Mouse (Mus musculus): ENCODE measurements around the gene Aatf. TPM values are rescaled to one million over a fixed set of nuclear protein-coding genes. Genes with fewer than 3 reads are reported as not detected.
"Not testable (repeated sequence)": the region's sequence is repeated elsewhere in the genome, so short reads cannot be mapped to it uniquely, and the experiment has no call there.

The Aatf gene
- total RNA-seq, 2 experiments from 2014 or later = 21.5 to 21.6 TPM

- no peak for DNase-seq (ENCODE audit: low spot score in 2 of 2)
Measured at GRCm38 (mm10) chr11:84442554-84443331, 70.6 kb downstream of the Aatf start.

DNA sequence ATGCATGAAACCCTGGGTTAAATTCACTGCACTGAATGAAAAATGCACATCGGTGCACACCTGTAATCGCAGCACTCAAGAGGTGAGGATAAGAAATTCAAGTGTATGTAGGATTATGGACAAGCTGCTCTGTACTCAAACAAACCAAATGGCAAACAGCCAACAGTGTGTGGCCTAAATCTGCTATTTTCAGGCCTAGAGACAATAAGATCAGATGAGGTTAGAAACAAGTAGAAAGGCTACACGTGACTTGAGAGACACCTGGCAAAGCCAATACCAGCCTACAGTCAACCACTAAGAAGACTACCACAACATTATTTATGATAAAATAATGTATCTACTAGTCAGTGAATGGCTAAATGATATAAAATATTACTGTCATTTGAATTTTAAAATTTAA lies 72.9 kb downstream of the Aatf start:
- no peak for DNase-seq (ENCODE audit: low spot score in 2 of 2)

- DNase-seq (ENCODE audit: low spot score in 2 of 2) = no peak
Measured at GRCm38 (mm10) chr11:84434879-84435278, 78.4 kb downstream of the Aatf start.

DNA sequence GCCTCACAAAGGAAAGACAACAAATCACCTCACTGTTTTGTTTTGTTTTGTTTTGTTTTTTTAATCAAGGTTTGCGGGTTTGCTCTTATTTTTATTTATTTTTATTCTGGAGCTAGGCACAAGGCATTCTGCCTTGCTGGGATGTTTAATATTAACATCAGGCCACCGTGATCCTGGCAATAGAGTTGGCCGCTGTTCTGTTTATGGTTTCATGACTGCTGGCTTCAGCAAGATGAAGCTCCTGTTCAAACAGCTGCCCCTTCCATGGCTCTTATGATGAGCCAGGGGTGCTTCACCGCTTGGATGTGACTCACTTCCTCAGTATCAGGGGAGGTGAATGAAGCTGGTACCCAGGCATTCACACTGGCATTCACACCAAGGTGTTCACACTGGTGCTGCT lies 83.0 kb downstream of the Aatf start:
- no peak for DNase-seq (ENCODE audit: low spot score in 2 of 2)

- DNase-seq (ENCODE audit: low spot score in 2 of 2) = peak; percentile 22 to 67
Measured at GRCm38 (mm10) chr11:84429581-84429980, 83.7 kb downstream of the Aatf start.

DNA sequence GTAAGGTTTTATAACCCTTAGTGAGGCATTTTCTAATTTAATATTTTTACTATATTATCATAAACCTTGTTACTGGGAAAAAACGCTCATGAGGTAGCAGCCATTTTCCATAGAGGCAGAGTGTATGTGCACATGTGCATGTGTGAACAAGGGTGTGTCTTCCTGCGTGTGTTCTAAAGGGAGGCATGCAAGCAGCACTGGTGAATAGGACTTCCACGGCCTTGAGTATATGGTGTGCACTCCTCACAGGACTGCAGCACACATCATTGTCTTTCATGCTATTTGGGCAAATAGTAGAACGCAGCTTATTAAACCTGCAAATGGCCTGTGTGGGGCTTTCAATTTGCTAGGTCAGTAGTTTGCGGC lies 86.7 kb downstream of the Aatf start:
- no peak for DNase-seq (ENCODE audit: low spot score in 2 of 2)

GRCm38 (mm10) chr11:84425736-84426632 lies 87.3 kb downstream of the Aatf start:
- DNase-seq (ENCODE audit: low spot score in 2 of 2) = no peak

DNA sequence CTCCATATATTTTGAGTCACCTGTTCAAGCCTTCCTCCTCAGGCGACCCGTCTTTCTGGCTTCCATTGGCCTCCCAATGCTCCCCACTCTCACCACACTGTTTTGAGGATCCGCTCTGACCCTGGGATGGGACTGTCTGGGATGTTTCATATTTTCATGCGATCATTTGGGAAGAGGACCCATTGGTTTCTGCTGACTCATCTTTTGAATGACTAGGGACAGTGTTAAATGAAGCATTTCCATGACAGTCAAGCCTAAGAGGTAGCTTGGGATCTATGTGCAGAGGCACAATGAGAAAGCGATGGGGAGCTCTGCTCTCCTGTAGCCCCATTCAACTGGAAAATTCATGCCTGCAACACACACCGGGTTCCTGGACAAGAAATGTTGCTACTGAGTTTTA lies 92.5 kb downstream of the Aatf start:
- DNase-seq (ENCODE audit: low spot score in 2 of 2) = no peak

GRCm38 (mm10) chr11:84413111-84413510 lies 100.2 kb downstream of the Aatf start:
- no peak for DNase-seq (ENCODE audit: low spot score in 2 of 2)

DNA sequence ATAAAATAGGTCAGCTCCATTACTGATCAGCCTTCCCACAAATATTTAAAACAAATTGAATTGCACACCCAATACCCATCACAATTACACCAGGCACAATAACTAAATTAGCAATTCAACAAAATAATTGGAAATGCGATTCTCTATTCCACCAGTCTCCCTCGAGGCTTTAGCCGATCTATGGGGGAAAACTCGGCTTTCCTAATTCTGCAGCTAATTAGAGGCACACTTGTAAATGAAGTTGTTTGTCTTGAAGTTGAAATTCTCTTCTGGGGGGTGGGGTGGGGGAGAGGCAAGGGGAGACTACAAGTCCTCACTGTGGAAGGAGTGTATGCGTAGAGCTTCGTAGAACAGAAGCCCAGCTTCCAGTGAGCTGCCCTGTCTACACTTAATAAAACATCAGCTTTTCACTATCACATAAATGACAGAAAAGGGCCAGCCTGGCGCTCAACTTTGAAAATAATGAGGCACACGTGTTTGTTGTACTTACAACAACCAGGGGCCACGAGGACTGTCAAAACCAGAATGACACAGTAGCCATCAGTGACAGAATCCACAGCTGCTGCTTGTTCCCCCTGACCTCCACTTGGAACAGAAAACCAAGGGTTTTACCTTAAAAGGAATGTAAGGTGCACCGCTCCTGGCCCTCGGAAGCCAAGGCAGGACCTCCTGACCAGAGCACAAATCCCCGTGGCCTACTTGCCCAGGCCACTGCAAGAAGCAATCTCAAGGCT lies 101.0 kb downstream of the Aatf start:
- no peak for DNase-seq (ENCODE audit: low spot score in 2 of 2)

GRCm38 (mm10) chr11:84411642-84412018 lies 101.7 kb downstream of the Aatf start:
- no peak for DNase-seq (ENCODE audit: low spot score in 2 of 2)

DNA sequence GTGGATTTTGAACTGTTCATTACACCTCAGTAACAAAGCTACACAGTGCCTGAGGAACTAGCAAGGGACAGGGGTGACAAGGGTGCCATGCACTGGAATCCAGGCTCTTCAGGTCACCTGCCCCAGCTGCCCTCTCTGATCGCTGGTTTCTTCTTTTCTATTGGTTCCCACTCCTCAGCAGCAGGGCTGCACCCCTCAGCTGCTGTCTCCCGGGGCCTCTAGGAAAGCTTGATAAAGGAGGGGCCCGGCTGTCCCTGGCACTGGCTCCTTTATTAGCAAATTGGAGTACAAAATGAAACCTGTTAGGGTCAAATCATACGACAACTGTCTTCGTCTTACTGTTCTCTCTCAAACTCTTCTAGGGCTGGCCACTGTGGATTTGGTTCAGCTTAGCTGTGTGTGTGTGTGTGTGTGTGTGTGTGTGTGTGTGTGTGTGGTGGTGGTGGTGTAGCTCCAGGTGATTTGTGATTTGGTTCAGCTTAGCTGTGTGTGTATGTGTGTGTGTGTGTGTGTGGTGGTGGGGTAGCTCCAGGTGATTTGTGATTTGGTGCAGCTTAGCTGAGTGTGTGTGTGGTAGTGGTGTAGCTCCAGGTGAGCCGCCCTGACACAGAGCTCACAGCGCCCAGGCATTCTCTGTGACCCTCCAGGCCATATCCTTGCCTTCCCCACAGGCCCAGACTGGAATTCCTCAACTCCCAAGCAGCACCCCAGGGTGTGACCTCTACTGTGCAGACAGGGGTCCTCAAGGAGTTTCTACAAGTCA lies 102.3 kb downstream of the Aatf start:
- no peak for DNase-seq (ENCODE audit: low spot score in 2 of 2)

GRCm38 (mm10) chr11:84410383-84410782 lies 102.9 kb downstream of the Aatf start:
- no peak for DNase-seq (ENCODE audit: low spot score in 2 of 2)

- DNase-seq (ENCODE audit: low spot score in 2 of 2) = no peak
Measured at GRCm38 (mm10) chr11:84406733-84407132, 106.6 kb downstream of the Aatf start.

- no peak for DNase-seq (ENCODE audit: low spot score in 2 of 2)
Measured at GRCm38 (mm10) chr11:84395010-84395409, 118.3 kb downstream of the Aatf start.

- DNase-seq (ENCODE audit: low spot score in 2 of 2) = no peak
Measured at GRCm38 (mm10) chr11:84393571-84393970, 119.8 kb downstream of the Aatf start.

GRCm38 (mm10) chr11:84392066-84392465 lies 121.3 kb downstream of the Aatf start:
- DNase-seq (ENCODE audit: low spot score in 2 of 2) = not testable (repeated sequence)

DNA sequence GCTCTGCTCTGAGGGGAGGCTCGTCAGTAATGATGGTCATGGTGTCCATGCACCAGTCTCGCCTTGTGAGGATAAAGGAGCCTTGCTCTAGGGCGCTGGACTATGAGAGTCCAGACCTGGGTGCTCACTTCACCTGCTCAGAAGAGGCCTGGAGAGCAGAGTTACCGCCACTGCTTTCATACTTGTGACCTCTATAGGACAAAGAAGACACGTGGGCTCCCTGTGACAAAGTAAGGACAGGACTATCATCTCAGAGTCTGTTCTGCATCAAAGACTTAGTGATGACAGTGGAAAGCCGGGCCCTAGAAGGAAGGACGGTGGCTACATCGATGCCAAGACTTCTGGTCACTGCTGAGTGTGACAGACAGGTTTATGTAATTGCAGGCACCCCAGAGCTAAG lies 122.2 kb downstream of the Aatf start:
- no peak for DNase-seq (ENCODE audit: low spot score in 2 of 2)

DNA sequence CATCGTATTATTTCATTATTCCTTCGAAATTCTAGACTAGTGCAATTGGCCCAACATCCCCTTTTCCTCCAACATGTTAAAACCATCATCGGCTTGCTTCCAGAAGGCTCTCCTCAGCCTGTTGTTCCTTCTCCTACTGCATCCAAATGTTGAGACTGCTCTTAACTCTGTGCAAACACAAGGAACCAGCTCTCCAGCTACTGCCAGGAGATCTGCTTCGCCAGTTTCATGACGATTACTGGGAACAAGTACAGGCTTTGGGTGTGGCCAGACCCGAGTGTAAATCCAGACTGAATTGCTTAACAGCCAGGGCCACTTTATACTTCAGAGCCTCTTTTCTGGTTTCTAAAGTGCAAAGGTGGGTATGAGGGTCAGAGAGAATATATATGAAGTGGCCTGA lies 124.0 kb downstream of the Aatf start:
- DNase-seq (ENCODE audit: low spot score in 2 of 2) = peak in 1 of 2 experiments; percentile 29

DNA sequence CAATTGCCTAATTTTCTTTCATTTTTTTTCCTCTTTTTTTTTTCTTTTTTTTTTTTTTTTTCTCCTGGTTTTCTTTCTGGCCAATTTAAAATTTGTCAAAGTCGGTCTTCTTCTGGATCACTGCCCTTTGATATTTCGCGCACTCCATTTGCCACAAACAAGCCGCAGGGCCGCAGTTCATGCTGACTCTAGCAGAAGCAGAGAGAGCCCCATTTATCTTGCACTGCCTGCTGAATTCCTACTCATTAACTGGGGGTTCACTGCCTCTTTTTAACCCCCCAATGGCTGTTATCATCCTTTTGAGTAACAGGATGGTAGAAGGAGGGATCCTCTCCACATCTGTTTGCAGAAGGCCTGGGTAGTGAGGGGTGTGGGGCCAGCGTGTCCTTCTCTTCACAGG lies 129.4 kb downstream of the Aatf start:
- DNase-seq (ENCODE audit: low spot score in 2 of 2) = no peak

- DNase-seq (ENCODE audit: low spot score in 2 of 2) = no peak
Measured at GRCm38 (mm10) chr11:84382450-84382849, 130.9 kb downstream of the Aatf start.
